Mouse (Mus musculus): ENCODE results near the gene Ddr2. TPM values are rescaled to one million over a fixed set of nuclear protein-coding genes. Genes with fewer than 3 reads are reported as not detected.
A peak's percentile ranks its signal among the peaks of the same experiment; 100 is the strongest.

Gene Ddr2
- total RNA-seq, 2 experiments from 2014 or later = 4.6 to 7.7 TPM

GRCm38 (mm10) chr1:169939345-169939744, 171.2 kb downstream of the Ddr2 start:
- DNase-seq = peak in 1 of 2 experiments; percentile 32

- peak; percentile 32 to 52 for DNase-seq
These were observed 176.4 kb downstream of the Ddr2 start for GRCm38 (mm10) chr1:169934005-169934725.

GRCm38 (mm10) chr1:169932122-169932746, 178.3 kb downstream of the Ddr2 start:
- DNase-seq = no peak

DNA sequence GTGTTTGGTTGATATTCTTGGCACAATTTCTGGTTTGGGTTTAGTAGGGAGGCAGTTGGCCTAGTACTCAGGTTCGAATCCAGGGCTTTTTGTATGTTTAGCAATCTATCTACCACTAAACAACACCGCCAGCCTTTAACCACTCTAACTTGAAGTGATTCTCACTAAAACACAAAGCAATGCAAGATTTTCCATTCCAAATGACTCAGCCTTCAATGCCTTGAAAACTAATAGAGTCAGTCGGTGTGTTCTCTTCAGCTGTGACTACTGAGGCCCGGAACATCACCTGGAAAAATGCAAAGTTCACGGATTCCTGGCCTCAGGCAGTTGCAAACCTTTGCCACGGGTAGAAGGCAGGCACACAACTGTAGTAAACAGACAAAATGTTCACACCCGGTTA, 178.9 kb downstream of the Ddr2 start:
- DNase-seq = no peak

DNA sequence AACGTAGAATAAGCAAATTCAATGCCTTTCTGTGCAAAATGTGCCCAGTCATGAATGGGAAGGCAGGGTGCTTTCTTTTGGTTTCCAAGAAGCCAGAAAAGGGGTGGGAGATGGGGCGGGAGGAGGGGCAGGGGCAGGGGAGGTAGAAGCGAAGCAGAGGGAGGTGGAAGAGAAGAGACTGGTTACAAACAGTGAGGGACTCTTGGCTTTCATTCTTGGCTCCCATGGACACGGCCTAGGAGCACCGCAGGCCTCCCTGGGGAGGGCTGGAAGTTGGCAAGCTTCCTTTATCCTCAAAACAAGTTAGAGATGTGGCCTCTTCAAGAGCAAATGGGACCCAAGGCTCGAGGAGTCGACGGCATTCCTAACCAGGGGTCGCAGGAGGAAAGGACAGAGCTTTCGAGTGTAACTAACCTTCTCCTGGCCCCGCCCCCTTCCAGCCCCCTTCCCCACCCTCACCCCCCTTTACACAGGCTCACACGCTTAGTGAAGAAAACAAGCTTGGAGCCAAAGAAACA, 182.0 kb downstream of the Ddr2 start, which contains the start of gene Ccdc190:
Gene Ccdc190 (plus strand): TSS at position 195 of the 518 bp plus-strand sequence.
- DNase-seq = peak; percentile 23 to 41

GRCm38 (mm10) chr1:169927753-169928369, 182.7 kb downstream of the Ddr2 start:
- DNase-seq = no peak

DNA sequence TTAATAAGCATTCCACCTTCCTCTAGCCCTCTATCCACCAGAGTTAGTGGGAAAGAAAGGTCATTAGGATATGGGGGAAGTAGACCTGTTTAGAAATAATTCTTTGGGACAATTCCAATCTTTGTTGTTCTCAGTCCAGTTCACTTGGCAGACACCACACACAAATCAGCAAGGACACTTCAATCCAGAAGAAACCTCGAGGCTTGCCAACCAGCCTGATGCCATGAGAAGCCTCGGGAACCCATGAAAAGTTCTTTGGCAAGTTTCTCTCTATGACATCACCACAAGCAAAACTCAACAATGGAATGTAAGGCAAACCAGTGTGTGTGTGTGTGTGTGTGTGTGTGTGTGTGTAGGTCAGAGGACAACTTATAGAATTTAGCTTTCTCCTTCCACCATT, 186.0 kb downstream of the Ddr2 start:
- DNase-seq = no peak

Other genes with a start within 250 kb of the Ddr2 start
- gene Ccdc190, start 182.1 kb downstream of the Ddr2 start, total RNA-seq (2021) = 10 to 100 TPM; 22.9 to 24.7 TPM
- gene Hsd17b7, start 141.5 kb downstream of the Ddr2 start, total RNA-seq (2021) = 10 to 100 TPM; 15.0 to 15.4 TPM
- 10 to 100 TPM; 53.4 to 57.6 TPM for gene Uap1, start 64.2 kb upstream of the Ddr2 start, total RNA-seq (2021)
- gene Uhmk1, start 104.6 kb upstream of the Ddr2 start, total RNA-seq (2021) = 100 to 1,000 TPM; 143 to 157 TPM
- not detected for gene Sh2d1b2, start 122.0 kb upstream of the Ddr2 start, total RNA-seq (2021)
- not detected for gene Sh2d1b1, start 166.6 kb upstream of the Ddr2 start, total RNA-seq (2021)
- gene Gm7694, start 195.6 kb upstream of the Ddr2 start, total RNA-seq (2021) = 1 to 10 TPM; 3.7 to 5.0 TPM
- gene Spata46, start 198.0 kb upstream of the Ddr2 start, total RNA-seq (2021) = not detected